Mouse (Mus musculus) heart, embryonic 14.5 days (tissue): Measurements from ENCODE around the gene Nrm. TPM values are rescaled to one million over a fixed set of nuclear protein-coding genes. Genes with fewer than 3 reads are reported as not detected.

Source experiments
- ATAC-seq: fragments of 200-750 bp; cut with Nextera tagmentation; 2 replicates; pipeline ENCODE4 v1.8.0; 2017; ENCODE audit warnings: low read depth, moderate TSS enrichment; ENCODE audit not compliant: insufficient number of reproducible peaks, insufficient read depth, low FRiP score
- H3K27ac ChIP-seq, 2 experiments: fragments of 200-500 bp in 1 of 2; fragments of 300-500 bp in 1 of 2; sonication (generic) in 1 of 2; replicated peaks in 1 of 2; 2 replicates each; pipeline ENCODE4 v1.5.1; 2012 to 2014; ENCODE audit warnings: low read depth in 2 of 2, low read length in 2 of 2, control low read depth in 1 of 2, mild to moderate bottlenecking in 1 of 2, mixed read lengths in 1 of 2; ENCODE audit not compliant: control insufficient read depth in 1 of 2, insufficient read depth in 1 of 2
- H3K27me3 ChIP-seq: fragments of 300-500 bp; sonication (generic); 2 replicates; pipeline ENCODE4 v1.6.1; 2014; ENCODE audit warnings: mild to moderate bottlenecking, low read length, control low read depth; ENCODE audit not compliant: control insufficient read depth, insufficient read depth
- H3K36me3 ChIP-seq: fragments of 300-500 bp; sonication (generic); 2 replicates; pipeline ENCODE4 v1.6.1; 2014; ENCODE audit warnings: mild to moderate bottlenecking, control low read depth, low read length, mixed read lengths; ENCODE audit not compliant: control insufficient read depth, insufficient read depth
- H3K4me1 ChIP-seq, 2 experiments: fragments of 200-500 bp in 1 of 2; fragments of 300-500 bp in 1 of 2; sonication (generic) in 1 of 2; 2 replicates each; pipeline ENCODE4 v1.6.1; 2012 to 2014; ENCODE audit warnings: low read length in 2 of 2, control low read depth in 1 of 2, mixed read lengths in 1 of 2; ENCODE audit not compliant: control insufficient read depth in 2 of 2, insufficient read depth in 2 of 2
- H3K4me2 ChIP-seq: fragments of 300-500 bp; sonication (generic); 2 replicates; pipeline ENCODE4 v1.6.1; 2014; ENCODE audit warnings: mild to moderate bottlenecking, low read length
- H3K4me3 ChIP-seq, 2 experiments: fragments of 200-500 bp in 1 of 2; fragments of 300-500 bp in 1 of 2; sonication (generic) in 1 of 2; 2 replicates each; pipeline ENCODE4 v1.5.1; 2012 to 2014; ENCODE audit warnings: low read length in 2 of 2, mild to moderate bottlenecking in 2 of 2, control low read depth in 1 of 2, low read depth in 1 of 2, moderate library complexity in 1 of 2; ENCODE audit not compliant: control insufficient read depth in 1 of 2, insufficient read depth in 1 of 2
- H3K9ac ChIP-seq: fragments of 300-500 bp; sonication (generic); 2 replicates; pipeline ENCODE4 v1.6.1; 2014; ENCODE audit warnings: mild to moderate bottlenecking, low read length
- H3K9me3 ChIP-seq: fragments of 300-500 bp; sonication (generic); 2 replicates; pipeline ENCODE4 v1.6.1; 2016; ENCODE audit warnings: low read length, control low read depth; ENCODE audit not compliant: control insufficient read depth
- WGBS: fragments of 180-500 bp; shearing (Covaris S2); extraction: QIAGEN DNeasy Blood & Tissue Kit; methylation state at CpG from one replicate; pipeline ENCODE4 v1.1.7; 2014; 5-methylcytosine and 5-hydroxymethylcytosine counted together
- polyA plus RNA-seq: library from polyadenylated mRNA; unstranded; fragments of >200 nt; fragmentation: Nextera tagmentation; extraction: Ambion mirVana; gene quantifications from 2 replicates; pipeline ENCODE4 v1.2.1, GENCODE M21; 2014

Nrm gene
- 44.0 and 44.9 TPM in 2 replicates for polyA plus RNA-seq

DNA sequence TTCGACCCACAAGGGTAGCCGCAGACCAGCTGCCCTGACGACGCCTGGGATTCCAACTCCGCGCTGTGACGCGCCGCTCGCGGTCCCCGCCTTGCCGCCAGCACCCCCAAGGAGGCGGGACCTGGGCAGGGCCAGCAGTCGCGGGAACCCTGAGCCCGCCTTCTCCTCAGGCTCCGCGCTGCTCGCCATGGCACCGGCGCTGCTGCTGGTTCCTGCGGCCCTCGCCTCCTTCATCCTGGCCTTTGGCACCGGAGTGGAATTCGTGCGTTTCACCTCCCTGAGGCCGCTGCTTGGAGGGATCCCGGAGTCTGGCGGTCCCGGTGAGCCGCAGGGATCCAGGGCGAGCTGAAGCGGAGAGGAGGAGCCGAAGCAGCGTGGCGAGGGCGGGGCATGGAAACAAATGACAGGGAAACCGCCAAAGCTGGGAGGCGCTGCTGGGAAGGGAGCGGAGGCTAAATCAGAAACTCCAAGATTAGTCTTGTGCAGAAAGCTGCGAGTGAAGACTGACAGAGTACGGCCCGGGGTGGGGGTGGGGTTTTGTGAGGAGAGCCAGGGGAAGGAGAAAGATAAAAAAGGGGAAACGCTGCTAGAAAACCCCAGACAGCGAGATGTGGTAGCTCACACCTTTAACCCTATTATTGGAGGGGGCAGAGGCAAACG is at the start of gene Nrm:
Gene Nrm (plus strand): TSS at position 121 of the 660 bp plus-strand sequence.
- no peaks in the 10 kb centered on the region for H3K9me3 ChIP-seq
- H3K4me2 ChIP-seq = peak within 1 kb of the TSS; percentile 82
- WGBS = under 1% methylated on average over 47 of the region's 47 CpGs
- H3K9ac ChIP-seq = peak within 1 kb of the TSS; percentile 84
- H3K4me1 ChIP-seq = peaks cover 8 to 17% of the 10 kb centered on the region in 2 experiments
- H3K4me3 ChIP-seq = peak within 1 kb of the TSS; percentile 85 to 90
- peak within 1 kb of the TSS; percentile 93 to 95 for H3K27ac ChIP-seq
- H3K36me3 ChIP-seq = peaks cover 30% of the 10 kb centered on the region
- no peaks in the 10 kb centered on the region for H3K27me3 ChIP-seq
- peak; percentile 87 for ATAC-seq

- peaks cover 48 to 65% of the 10 kb centered on the region in 2 experiments for H3K4me1 ChIP-seq
- 78% methylated on average over 5 of the region's 5 CpGs for WGBS
- ATAC-seq = no peak
- peak overlapping the region; percentile 99 for H3K27ac ChIP-seq
- H3K27me3 ChIP-seq = no peaks in the 10 kb centered on the region
- H3K36me3 ChIP-seq = no peaks in the 10 kb centered on the region
- H3K9me3 ChIP-seq = no peaks in the 10 kb centered on the region
- H3K9ac ChIP-seq = peak overlapping the region; percentile 59
- no peak overlapping the region; the same call in 1 of the 2 replicates for H3K4me2 ChIP-seq
- H3K4me3 ChIP-seq = no peak overlapping the region
Measured at GRCm38 (mm10) chr17:35812307-35812706, 48.8 kb upstream of the Nrm start.

DNA sequence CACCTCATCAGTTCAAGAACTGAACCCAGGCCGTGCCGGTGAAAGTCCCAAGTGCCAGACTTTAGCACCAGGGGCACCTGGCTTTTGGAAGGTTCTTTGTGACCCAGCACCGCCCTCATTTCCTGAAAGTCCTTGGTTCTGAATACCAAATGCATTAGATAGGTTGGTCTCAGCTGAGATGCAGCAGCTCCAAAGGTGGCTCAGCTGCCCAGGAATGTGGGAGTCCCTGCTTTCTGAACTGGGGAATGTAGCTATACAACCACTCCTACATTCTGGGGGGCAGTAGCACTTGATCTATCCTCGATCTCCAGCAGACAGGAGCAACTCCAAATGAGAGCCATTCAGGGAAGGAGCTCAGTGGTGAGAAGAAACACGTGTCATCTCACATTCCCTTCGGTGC is 48.4 kb upstream of the Nrm start:
- Histone ChIP-seq H3K4me2 (peak overlapping the region; percentile 19), H3K4me3 (no peak overlapping the region), H3K36me3 (no peaks in the 10 kb centered on the region), H3K27me3 (no peaks in the 10 kb centered on the region), H3K4me1 (peaks cover 49 to 68% of the 10 kb centered on the region in 2 experiments), H3K27ac (peak overlapping the region; percentile 99), H3K9ac (peak overlapping the region; percentile 59), H3K9me3 (no peaks in the 10 kb centered on the region)
- ATAC-seq = no peak; the same call in 1 of the 2 replicates
- WGBS = 37% methylated on average over 6 of the region's 6 CpGs

GRCm38 (mm10) chr17:35813245-35813647 is 47.9 kb upstream of the Nrm start:
- WGBS = 5% methylated on average over 7 of the region's 7 CpGs
- no peaks in the 10 kb centered on the region for H3K9me3 ChIP-seq
- no peaks in the 10 kb centered on the region for H3K36me3 ChIP-seq
- H3K27me3 ChIP-seq = no peaks in the 10 kb centered on the region
- H3K9ac ChIP-seq = peak overlapping the region; percentile 59
- H3K4me3 ChIP-seq = no peak overlapping the region
- H3K27ac ChIP-seq = peak overlapping the region; percentile 99
- peaks cover 49 to 68% of the 10 kb centered on the region in 2 experiments for H3K4me1 ChIP-seq
- H3K4me2 ChIP-seq = peak overlapping the region; percentile 19
- ATAC-seq = peak; percentile 91

- H3K27me3 ChIP-seq = no peaks in the 10 kb centered on the region
- no peak overlapping the region for H3K4me3 ChIP-seq
- 0 out of 2 replicates have a peak overlapping the region, but pooled peaks have one; percentile 0 for H3K9ac ChIP-seq
- no peaks in the 10 kb centered on the region for H3K36me3 ChIP-seq
- H3K4me2 ChIP-seq = no peak overlapping the region; the same call in 1 of the 2 replicates
- H3K4me1 ChIP-seq = peaks cover 49 to 68% of the 10 kb centered on the region in 2 experiments
- H3K27ac ChIP-seq = peak overlapping the region; percentile 96 to 99
- ATAC-seq = 0 out of 2 replicates have a peak, but pooled peaks have one; percentile 1
- no peaks in the 10 kb centered on the region for H3K9me3 ChIP-seq
- 54% methylated on average over 7 of the region's 7 CpGs for WGBS
Measured at GRCm38 (mm10) chr17:35813653-35814052, 47.5 kb upstream of the Nrm start.

- Histone ChIP-seq H3K4me1 (peaks cover 49 to 68% of the 10 kb centered on the region in 2 experiments), H3K4me2 (no peak overlapping the region), H3K36me3 (no peaks in the 10 kb centered on the region), H3K4me3 (no peak overlapping the region), H3K9ac (peak overlapping the region; percentile 4; the same call in 1 of the 2 replicates), H3K9me3 (no peaks in the 10 kb centered on the region), H3K27me3 (no peaks in the 10 kb centered on the region), H3K27ac (peak overlapping the region; percentile 17 to 99)
- ATAC-seq = no peak
- 51% methylated on average over 6 of the region's 6 CpGs for WGBS
Measured at GRCm38 (mm10) chr17:35814678-35815077, 46.4 kb upstream of the Nrm start.

DNA sequence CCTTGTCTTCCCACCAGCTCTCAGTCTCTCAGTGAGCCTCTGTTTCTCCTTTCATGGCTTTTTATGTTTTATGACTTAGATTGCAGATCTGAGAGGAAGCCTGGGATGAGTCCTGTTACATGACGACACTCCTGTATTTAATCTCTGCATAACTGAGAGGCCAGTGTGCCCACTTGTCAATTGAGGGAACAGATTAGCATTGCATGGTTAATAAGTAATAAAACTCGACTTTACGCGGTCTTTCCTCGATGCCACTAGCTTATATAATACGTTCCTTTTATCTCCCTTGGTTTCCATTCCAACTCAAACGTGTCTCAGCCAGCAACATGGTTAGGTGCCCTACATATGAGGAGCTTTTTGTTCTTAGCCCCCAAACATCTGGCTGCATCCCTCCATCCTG is 45.3 kb upstream of the Nrm start:
- H3K9me3 ChIP-seq = no peaks in the 10 kb centered on the region
- H3K4me3 ChIP-seq = no peak overlapping the region
- 52% methylated on average over 7 of the region's 7 CpGs for WGBS
- no peaks in the 10 kb centered on the region for H3K27me3 ChIP-seq
- no peaks in the 10 kb centered on the region for H3K36me3 ChIP-seq
- H3K9ac ChIP-seq = peak overlapping the region; percentile 4; the same call in 1 of the 2 replicates
- peak overlapping the region; percentile 30 for H3K4me2 ChIP-seq
- no peak for ATAC-seq
- peak overlapping the region; percentile 69 to 99 for H3K27ac ChIP-seq
- peaks cover 51 to 65% of the 10 kb centered on the region in 2 experiments for H3K4me1 ChIP-seq
